Mouse (Mus musculus) adrenal gland, postnatal 10 days (tissue): ENCODE measurements around the gene Tgfb3. TPM values are rescaled to one million over a fixed set of nuclear protein-coding genes. Genes with fewer than 3 reads are reported as not detected.

Experiments
- DNase-seq: peaks from one replicate; pipeline ENCODE4 v3.0.0; 2021; ENCODE audit warnings: mixed read lengths
- total RNA-seq, 2 experiments: library from RNA; stranded (reverse); gene quantifications; 2 replicates each; pipeline ENCODE4 v1.2.3; 2021

Tgfb3 gene
- total RNA-seq, 2 experiments from 2014 or later = 15.0 to 16.6 TPM

DNA sequence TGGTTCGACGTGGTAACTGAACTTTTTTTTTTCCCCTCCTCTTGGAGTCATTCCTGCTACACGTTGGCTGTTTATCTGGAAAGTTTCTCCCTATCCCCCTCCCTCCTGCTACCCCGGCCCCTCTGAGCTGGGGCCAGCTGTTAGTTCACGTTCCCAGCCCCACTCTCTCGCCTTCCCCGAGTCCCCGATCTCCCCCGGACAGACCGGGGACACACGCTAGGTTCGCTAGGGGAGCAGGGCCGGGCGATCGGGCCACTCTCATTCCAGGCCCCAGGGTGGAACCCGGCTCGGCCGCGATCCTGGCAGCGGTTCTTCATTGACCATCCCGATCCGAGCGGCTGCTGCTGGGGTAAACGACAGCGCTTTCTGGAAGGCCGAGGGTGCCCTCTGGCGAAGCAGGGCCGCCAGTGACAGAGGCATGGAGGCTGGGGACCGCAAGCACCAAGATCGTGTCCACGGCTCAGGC lies 394 bp upstream of the Tgfb3 start:
- peak; percentile 95 for DNase-seq

DNA sequence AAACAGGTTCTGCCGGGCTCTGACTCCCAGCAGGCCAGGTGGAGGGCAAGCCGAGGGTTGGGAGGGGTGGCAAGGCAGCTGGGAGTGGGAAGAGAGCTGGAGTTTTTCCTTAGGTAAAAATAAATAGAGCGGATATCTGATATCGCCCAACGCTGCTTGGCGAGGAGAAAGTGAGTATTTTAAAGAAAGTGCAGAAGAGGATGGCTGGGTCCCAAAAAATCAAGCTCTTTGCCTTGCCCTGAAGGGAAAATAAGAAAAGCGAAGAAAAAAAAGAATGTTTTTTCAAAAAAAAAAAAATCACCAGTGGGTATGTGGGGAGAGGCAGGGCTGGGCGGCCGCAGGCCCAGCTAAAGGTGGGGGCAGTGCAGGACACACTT lies 677 bp downstream of the Tgfb3 start:
- peak; percentile 19 for DNase-seq

DNA sequence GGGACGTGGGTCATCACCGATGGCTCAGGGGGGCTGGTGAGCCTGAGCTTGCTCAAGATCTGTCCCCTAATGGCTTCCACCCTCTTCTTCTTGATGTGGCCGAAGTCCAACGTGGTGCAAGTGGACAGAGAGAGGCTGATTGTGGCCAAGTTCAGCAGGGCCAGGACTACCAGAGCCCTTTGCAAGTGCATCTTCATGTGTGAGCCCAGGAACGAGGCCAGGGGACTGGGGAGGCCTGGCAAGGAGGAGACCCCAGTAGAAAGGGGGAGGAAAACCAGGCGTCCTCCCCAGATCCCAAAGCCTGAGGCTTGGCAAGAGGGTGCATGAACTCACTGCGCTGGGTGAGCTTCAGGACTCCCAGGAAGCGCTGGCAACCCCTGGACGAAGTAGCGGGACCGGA lies 1.1 kb downstream of the Tgfb3 start:
- DNase-seq = no peak

DNA sequence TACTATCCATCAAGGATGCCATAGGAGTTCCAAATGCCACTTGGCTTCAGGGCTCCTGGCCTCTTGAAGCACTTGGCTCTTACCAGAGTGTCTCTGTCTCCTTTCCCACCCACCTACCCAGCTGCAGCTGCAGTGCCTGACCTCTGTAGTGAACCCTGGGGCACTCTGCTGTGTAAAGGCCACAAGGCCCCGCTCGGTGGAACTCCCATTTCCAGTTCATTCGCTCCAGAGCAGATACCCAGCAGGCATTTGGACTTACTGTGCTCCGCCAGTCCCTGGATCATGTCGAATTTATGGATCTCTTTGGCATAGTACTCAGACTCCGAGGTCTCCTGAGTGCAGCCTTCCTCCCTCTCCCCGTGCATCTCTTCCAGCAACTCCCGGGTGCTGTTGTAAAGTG lies 1.5 kb downstream of the Tgfb3 start:
- DNase-seq = no peak

DNA sequence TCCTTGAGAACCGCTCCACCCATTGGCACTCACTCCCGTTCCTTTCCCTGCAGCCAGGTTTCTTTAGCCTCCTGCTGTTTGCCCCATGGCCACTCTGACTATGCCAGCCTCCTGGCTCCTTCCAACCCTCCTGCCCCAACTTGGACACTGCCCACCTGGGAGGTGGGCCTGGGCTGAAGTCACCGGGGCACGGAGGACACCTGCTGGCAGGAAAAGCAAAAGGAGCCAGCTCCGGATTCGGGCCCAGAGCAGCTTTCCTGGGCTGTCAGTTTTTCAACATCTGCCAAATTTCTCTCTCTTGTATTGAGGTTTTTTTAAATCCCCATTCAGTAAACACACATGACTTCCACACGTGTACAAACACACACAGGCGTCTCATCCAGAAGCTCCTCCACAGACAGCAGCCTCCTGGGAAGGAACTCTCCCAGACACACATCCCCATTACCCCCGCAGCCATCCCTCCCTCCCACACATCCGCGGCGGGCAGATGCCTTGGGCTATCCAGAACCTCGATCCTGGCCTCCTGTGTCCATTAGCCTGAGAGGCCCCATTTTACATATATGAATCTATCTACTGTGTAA lies 2.4 kb downstream of the Tgfb3 start:
- peak; percentile 41 for DNase-seq

DNA sequence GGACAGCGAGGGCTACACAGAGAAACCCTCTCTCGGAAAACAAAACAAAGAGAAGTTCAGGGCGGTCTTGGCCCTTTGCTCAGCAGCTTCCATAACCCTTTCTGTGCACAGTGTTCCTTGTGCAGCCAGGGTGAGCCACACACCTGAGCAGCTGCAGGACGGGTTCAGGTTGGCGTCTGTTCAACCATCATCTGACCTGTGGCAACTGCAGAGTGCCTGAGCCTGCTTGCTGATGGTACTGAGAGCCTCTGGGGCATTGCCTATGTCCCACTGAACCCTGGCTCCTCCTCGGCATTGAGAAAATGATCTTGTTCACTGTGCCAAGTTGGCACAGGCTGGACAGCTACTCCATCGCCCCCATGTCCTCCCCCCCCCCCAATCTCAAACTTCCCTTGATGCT lies 3.5 kb downstream of the Tgfb3 start:
- DNase-seq = no peak

DNA sequence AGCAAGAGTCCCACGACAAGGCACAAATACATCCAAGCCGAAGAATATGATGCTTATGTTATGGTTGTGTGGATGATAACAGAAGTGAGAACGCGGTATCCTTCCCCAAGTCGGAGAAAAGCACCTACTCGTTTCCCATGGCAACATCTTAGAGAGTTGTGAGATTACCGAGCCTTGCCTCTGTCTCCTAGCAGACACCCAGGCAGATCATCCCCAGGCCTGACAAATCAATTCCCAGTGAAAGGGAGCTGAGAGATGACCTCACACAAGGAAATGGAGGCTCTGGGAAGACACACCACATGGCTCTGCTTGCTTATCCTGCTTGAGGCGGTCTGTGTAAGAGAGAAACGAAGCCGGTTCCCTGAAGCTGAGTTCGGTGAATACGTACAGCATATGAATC lies 4.2 kb downstream of the Tgfb3 start:
- no peak for DNase-seq

DNA sequence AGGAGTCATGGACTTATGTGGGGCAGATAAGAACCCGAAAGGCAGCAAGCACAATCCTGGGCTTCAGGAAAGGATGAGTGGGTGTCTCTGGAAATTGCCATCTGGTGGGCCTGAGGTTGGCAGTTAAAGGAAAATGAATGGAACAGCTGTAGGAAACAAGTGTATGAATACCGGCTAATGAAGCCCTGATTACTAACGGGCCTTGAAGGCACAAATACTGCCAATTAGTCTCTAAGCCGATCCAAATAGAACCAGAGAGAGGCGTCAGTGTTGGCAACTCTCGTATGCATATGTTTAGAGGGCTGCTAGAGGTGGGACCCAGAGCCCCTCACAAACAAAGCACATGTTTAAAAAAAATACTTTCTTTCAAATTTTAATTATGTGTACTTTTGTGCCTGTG lies 7.4 kb downstream of the Tgfb3 start:
- DNase-seq = no peak

DNA sequence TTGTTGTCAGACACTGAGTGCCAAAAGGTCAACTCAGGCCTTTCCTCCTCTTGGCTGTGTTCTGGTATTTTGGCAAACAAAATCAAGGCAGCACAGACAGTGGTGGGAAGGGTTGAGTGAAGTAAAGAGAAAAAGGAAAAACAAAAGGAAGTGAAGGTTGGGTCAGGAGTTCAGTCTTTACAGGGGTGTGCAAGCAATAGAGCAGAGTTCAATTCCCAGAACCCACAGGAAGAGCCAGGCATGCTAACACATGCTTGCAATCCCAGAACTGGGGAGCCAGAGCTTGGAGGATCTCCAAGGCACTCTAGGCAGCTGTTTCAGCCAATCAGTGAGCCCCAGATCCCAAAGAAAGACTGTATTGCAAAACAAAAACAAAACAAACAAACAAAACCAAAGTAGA lies 14.0 kb downstream of the Tgfb3 start:
- no peak for DNase-seq

DNA sequence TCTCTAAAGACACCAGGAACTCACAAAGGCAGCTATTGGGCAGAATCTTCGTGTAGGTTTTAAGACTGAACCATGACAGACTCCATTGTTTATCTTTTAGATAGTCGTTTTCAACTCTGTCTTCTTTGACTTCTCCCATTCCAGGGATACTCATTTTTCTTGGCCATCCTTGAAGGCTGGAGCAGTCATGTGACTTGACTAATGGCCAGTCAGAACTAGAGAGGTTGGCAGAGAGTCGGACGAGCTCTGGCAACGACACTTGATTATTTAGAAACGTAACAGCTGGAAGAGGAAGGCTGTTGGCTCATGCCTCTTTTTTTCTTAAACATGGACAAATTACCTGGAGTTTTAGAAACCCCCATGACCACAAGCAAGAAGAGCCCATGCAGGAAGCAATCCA lies 19.5 kb downstream of the Tgfb3 start:
- peak; percentile 41 for DNase-seq

DNA sequence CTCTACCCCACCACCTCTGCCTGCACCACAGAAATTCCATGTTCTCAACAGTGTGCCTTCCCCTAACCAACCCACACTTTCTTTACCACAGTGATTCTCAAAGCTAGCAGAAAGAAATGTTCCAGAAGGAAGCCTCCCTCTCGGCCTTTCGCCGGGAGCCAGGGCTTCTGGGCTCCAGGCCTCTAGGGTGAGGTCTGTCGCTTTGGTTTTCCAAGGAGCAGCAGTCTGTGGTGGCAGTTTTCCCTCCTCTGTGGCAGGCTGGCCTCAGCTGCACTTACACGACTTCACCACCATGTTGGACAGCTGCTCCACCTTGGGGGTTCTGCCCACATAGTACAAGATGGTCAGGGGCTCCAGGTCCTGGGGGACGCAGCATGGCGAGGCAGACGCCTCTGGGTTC lies 21.3 kb downstream of the Tgfb3 start:
- DNase-seq = no peak

DNA sequence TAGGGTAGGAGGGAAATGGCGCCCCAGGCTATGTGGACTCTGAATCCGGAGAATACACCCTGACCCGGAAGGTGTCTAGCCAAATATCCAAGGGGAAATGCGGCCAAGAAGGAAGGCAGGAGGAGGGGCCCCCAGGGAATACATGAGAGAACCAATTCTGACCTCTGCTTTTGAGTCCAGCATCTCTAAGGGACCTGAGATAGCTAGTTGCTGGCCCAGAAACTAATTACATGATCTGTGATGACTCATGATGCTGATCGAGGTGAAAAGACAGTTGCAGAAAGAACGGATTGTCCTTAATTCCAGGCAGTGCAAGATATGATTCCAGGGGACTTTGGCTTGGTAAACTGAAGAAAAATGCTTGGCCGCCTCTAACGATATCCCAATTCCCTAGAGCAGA lies 21.9 kb downstream of the Tgfb3 start:
- DNase-seq = peak; percentile 20

DNA sequence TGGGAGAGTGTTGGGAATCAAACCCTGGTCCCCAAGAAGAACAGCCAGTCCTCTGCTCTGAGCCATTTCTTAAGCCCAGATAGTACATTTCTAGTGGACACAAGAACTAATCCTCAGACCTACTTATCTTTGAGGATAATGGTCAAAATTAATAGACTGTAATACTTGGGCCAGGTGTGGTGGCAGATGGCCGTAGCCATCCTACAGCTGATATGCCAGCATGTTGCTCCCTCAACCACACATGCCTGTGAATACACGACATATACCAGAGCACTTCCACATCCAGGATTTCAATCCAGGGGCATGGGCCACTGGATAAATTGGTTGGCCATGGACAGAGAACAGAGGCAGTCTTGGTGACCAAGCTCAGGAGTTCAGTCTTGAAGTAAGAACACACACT lies 23.5 kb downstream of the Tgfb3 start:
- no peak for DNase-seq

DNA sequence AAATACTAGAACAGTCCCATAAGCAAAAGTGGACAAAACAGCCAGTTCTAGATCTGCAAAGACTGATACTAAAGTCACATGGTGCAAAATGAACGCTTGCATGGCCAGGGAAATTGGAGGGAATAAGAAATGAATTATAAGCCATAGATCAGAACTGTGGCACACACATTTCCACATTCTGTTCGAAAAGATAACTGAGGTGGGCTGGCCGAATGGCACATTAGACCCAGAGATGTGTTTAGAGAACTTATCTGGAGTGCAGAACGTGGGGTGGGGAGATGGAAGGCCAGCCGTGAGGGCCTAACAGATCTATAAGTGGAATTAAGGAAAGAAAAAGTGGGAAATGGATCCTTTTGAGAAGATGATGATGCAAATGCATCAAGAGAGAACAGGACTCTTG lies 27.4 kb downstream of the Tgfb3 start:
- no peak for DNase-seq

DNA sequence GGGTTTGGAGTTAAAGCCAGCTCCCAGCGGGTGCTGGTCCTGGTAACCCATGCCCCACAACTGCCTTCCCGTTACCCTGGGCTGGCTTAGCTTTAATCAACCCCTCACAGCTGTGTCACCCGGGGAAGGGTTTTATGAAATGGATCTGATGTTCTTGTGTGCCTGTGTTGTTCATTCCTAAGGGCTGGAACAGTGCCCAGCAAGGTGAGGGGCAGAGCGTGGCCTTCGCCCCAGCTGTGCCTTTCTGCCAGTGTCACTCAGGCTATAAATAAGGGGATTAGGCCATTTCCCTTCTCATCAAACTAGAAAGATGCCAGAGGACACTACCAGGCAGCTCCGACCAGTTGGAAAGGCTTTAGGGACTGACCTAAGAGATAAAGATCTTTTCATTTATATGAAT lies 29.0 kb downstream of the Tgfb3 start:
- DNase-seq = no peak

DNA sequence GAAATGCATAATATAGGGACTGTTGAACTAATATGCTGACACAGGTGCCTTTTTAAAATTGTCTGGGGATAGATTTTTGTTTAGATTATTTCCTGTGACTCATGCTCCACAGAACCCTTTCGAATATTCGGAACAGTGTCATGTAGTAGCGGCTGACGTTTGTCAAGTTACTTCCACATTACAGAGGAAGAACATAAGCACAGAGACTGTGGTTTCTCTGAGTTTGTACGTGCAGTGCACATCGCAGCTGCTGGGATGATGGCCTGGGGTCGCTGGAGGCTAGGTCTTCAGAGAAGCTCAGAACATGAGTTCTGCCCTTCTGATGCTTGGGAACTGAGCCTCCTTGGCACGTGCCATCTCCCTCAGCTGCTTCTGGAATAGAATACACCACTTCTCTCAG lies 31.5 kb downstream of the Tgfb3 start:
- DNase-seq = no peak

DNA sequence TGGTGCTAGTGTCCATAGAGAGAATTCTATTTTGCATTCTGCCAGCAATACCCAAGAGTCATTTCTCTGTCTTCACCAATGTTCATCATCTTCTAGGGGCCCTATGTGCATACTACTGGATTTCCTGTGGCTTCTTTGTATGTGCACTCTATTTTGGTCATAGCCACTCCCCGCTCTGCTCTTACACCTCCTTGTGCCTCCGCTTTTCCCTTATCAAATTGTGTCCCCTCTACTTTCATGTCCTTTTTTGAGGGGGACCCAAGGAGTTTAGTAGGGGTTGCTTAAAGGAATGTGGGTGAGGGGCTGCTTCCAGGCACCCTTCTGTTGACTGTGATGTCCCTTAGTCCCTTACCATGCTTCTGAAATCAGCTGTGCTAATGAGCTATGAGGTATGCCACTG lies 32.1 kb downstream of the Tgfb3 start:
- no peak for DNase-seq

DNA sequence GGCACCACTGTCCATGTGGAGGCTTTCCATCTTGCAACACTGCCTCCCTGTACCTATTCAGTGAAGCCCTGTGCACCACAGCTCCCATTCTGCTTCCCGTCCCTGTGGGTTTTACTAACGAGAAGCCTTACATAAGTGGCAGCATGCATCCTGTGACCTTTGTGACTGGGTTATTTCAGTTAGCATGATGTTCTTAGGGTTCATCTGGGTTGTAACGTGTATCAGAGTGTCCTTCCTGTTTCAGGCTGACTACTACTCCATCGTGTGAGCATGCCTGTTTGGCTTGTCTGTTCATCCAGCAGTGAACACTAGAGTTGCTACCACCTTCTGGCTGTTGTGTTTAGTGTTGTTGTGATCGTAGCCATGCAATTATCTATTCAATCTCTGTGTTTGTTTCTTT lies 32.7 kb downstream of the Tgfb3 start:
- DNase-seq = no peak

DNA sequence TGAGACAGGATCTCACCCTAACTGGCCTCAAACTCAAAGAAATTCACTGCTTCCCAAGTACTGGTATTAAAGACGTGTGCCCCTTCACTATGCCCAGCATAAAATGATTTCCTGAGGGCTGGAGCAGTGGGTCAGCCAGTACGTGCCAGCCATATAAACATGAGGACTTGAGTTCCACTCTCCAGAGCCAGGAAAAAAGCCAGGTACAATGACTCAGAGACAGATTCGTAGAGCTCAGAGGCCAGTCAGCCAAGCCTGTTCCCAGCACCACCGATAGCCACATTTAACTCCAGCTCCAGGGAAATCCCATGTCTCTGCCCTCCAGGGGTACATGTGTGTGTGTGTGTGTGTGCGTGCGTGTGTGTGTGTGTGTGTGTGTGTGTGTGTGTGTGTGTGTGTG lies 39.1 kb downstream of the Tgfb3 start:
- DNase-seq = no peak

DNA sequence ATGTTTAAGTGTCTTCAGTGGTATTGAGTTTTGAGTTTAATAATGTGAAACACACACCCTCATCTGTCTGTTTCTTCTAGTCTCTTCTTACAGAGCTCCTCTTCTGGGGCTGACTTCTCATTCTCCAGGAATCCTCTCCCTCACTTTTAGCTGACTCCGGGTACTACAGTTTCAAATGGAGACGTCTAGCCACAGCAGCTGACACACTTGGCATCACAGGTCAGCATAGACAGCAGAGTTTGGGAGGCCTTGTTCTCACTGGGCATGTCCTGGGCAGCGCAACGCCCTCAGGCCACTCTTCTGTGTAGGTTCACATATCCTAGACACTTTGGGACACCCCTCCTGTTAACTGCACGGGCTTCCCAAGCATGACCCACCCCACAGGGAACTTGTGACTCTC lies 39.8 kb downstream of the Tgfb3 start:
- DNase-seq = no peak

DNA sequence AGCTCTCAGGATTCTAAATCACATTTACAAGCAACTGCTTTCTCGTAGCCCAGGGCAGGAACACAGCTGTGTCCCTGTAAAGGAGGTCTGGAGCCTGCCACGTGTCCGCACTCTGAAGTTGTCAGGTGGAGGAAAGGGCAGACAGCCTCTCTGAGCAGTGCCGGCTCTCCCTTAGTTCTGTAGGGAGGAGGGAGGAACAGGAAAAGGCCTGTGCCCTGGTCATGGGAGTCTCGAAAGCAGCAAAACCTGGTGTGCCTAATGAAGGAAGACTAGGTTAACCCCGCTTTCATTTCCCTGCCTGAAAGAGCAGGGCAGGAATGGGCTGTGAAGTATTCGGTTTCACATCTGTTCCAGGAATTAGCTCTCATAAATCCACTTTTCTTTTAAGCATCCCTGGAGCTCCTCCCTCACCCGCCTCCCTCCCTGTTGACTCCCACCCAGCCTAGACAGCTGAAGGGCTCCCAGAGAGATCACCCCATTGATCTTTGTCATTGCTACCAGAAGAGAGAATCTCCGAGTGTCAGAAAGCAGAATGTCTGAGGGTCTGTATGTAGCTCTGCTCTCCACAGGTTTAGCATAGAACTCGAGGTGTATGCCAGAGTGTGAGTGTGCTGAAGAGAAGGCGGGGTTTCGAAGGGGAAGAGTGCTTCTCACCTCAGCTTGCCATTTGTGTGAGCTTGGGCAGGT lies 41.5 kb downstream of the Tgfb3 start:
- DNase-seq = peak; percentile 19

DNA sequence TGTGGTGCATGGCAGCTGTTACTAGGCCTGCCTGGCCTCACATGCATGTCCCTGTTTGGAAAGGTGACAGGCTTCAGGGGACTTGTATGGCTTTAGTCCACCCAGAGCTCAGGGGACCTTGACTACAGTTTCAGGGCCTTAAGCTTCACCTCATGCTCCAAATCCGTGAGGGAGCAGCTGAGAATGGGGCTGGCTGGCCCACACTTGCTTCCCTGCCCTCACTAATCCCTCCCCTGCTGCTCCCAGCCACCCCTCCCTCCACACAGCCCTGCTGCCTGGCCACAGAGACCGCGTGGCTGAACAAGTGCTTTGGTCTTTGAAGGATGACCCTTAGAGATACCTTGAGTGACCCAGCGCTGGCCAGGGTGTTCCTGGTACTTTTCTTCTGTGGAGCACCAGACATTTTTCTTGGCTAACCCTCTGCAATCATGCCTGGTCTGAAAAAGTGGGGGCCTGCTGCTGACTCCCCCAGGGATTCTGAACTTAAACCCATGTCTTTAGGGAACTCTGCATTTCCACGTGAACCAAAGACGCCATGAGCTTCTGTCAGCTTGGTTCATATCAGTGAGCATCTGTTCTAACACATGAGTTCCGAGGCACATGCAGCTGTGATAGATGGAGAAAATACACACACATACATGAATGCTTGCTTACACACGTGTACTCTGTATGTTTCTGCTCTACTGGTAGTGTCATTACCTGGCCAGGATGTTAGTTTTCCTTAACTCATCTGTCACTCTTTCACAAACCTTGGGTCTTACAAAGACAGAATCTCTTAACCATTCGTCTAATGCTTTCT lies 42.3 kb downstream of the Tgfb3 start:
- DNase-seq = peak; percentile 21

DNA sequence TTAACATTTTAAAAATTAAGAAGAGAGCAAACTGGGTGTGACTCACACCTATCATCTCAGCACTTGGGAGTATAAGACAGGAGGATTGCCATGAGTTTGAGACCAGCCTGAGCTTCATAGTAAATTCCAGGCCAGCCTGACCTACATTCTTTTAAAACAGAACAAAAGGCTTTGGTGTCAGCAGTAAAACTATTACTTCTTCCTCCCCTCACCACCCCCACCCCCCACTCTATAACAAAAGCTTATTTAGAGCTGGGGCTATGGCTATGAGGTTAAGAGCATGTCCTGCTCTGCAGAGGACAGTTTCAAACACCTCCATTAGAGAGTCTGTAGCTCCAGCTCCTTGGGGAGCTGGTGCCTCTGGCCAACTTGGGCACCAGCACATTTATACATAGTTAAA lies 43.3 kb downstream of the Tgfb3 start:
- no peak for DNase-seq

DNA sequence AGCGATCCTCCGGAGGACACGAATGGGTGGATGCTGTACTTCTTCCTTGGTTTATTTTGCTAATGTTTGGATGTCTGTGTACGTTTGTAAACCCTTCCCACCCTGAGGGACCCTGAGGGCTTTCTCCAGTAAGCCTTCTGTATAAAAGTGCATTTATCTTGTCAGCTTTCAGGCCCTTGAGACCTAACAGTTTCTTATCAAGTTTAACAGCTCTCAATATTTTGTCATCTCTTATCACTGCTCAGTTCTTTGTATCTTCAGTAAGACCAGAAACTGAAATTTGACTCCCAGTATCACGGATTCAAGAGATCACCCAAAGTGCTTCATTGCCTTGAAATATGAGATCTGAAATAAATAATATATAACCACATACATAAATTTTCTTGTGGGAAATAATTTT lies 47.9 kb downstream of the Tgfb3 start:
- DNase-seq = no peak
